Mouse (Mus musculus) cerebellum, adult (tissue): ENCODE measurements at regions not wholly inside any gene's neighbourhood (a gene's known extent, or its start where the extent isn't known, plus 50 kb on each side); places are given as distances from the start of the nearest gene placed in this dataset.

Experiments
- ATAC-seq: cut with Nextera tagmentation; 2 replicates; pipeline ENCODE4 v1.9.2; 2017; ENCODE audit warnings: mild to moderate bottlenecking, moderate library complexity, mixed read lengths; ENCODE audit not compliant: insufficient number of reproducible peaks, low FRiP score, low TSS enrichment

GRCm38 (mm10) chr3:64205954-64206353 is 64.2 kb upstream of the Vmn2r2 start:
- ATAC-seq, result peak; percentile 81

- no peak for ATAC-seq
Measured at GRCm38 (mm10) chr3:64202836-64203235, 61.1 kb upstream of the Vmn2r2 start.

- ATAC-seq, result no peak
Measured at GRCm38 (mm10) chr3:64192352-64192751, 50.6 kb upstream of the Vmn2r2 start.
